Mouse (Mus musculus) thymus, adult 2 months (tissue): ENCODE data around the gene Rad50. TPM values are rescaled to one million over a fixed set of nuclear protein-coding genes. Genes with fewer than 3 reads are reported as not detected.

Source experiments
- DNase-seq: peaks from one replicate; pipeline ENCODE4 v3.0.0; 2021
- H3K27ac ChIP-seq: fragments of 200-500 bp; 2 replicates; pipeline ENCODE4 v1.5.1; 2012; ENCODE audit warnings: low read length, control low read depth; ENCODE audit not compliant: control insufficient read depth, insufficient read depth
- H3K27me3 ChIP-seq: fragments of 200-500 bp; 2 replicates; pipeline ENCODE4 v1.6.1; 2012; ENCODE audit warnings: mild to moderate bottlenecking, low read length, moderate library complexity, mixed read lengths; ENCODE audit not compliant: control insufficient read depth, insufficient read depth
- H3K36me3 ChIP-seq: fragments of 200-500 bp; 2 replicates; pipeline ENCODE4 v1.6.1; 2012; ENCODE audit warnings: mild to moderate bottlenecking, low read length, moderate library complexity; ENCODE audit not compliant: control insufficient read depth, insufficient read depth
- H3K4me1 ChIP-seq: fragments of 200-500 bp; replicated peaks from 2 replicates; pipeline ENCODE4 v1.6.1; 2012; ENCODE audit warnings: low read length; ENCODE audit not compliant: control insufficient read depth, insufficient read depth
- H3K4me3 ChIP-seq: fragments of 200-500 bp; 2 replicates; pipeline ENCODE4 v1.5.1; 2012; ENCODE audit warnings: mild to moderate bottlenecking, low read length, control low read depth, moderate library complexity; ENCODE audit not compliant: control insufficient read depth, insufficient read depth
- CTCF ChIP-seq: fragments of 200-500 bp; IDR thresholded peaks from 2 replicates; pipeline ENCODE4 v1.5.1; 2012; ENCODE audit warnings: mild to moderate bottlenecking, control low read depth, low read length, moderate library complexity, borderline replicate concordance; ENCODE audit not compliant: control insufficient read depth, poor library complexity, insufficient read depth; ENCODE audit errors: extremely low read depth
- POLR2A ChIP-seq: fragments of 200-500 bp; IDR thresholded peaks from 2 replicates; pipeline ENCODE4 v1.6.1; 2012; ENCODE audit warnings: mild to moderate bottlenecking, low read length, control low read depth, moderate library complexity; ENCODE audit not compliant: control insufficient read depth, poor library complexity, insufficient read depth; ENCODE audit errors: extremely low read depth
- WGBS: fragments of 180-500 bp; shearing (Covaris S2); methylation state at CpG from one replicate; pipeline ENCODE4 v1.1.7; 2018; 5-methylcytosine and 5-hydroxymethylcytosine counted together
- polyA plus RNA-seq: library from polyadenylated mRNA; depleted of rRNA; stranded (reverse); fragments of >200 nt; gene quantifications from 2 replicates; pipeline ENCODE4 v1.2.3, GENCODE M21; 2012

Rad50 gene
- polyA plus RNA-seq, 1 experiment: 8.3 TPM

- H3K27me3 ChIP-seq: no peaks in the 10 kb centered on the region
These were observed 88.4 kb downstream of the Rad50 start, which contains the start of gene Il4 for GRCm38 (mm10) chr11:53618619-53619198. Il4 (minus strand) TSS chr11:53618669.

DNA sequence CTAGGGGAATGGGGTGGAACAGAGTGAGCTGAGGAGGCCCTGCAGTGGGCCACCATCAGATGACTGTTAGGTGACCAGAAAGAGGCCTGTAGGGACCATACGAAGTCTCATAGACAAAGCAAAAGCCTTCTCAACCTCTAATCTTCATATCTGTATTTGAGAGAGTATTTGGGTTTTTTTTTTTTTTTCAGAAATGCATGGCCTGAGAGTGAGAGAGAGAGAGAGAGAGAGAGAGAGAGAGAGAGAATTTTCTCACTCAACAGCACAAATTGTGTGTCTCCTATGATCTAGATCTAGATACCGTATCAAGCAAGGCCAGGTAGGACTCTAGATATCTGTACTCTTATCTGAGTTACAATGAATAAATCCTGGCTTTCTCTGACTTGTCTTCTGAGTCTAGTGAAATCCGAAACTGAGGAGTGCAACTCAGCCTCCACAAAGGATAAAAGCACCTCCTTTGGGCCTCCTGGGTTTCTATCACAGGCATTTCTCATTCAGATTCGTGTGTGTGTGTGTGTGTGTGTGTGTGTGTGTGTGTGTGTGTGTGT lies 89.5 kb downstream of the Rad50 start:
- no peak for TF ChIP-seq POLR2A
- TF ChIP-seq CTCF: no peak
- Histone ChIP-seq H3K36me3 (no peaks in the 10 kb centered on the region), H3K4me1 (no peaks in the 10 kb centered on the region), H3K4me3 (no peak overlapping the region), H3K27ac (no peak overlapping the region), H3K27me3 (no peaks in the 10 kb centered on the region)
- no peak for DNase-seq
- WGBS: 84% methylated on average over 4 of the region's 4 CpGs

More at GRCm38 (mm10) chr11:53618619-53619198, 88.4 kb downstream of the Rad50 start, which contains the start of gene Il4:
- Histone ChIP-seq H3K4me3 (no peak within 1 kb of the TSS), H3K4me1 (no peaks in the 10 kb centered on the region), H3K27ac (no peak within 1 kb of the TSS), H3K36me3 (no peaks in the 10 kb centered on the region)
- TF ChIP-seq CTCF (no peak), POLR2A (no peak)
- WGBS: 67% methylated on average over 7 of the region's 7 CpGs
- DNase-seq: no peak

DNA sequence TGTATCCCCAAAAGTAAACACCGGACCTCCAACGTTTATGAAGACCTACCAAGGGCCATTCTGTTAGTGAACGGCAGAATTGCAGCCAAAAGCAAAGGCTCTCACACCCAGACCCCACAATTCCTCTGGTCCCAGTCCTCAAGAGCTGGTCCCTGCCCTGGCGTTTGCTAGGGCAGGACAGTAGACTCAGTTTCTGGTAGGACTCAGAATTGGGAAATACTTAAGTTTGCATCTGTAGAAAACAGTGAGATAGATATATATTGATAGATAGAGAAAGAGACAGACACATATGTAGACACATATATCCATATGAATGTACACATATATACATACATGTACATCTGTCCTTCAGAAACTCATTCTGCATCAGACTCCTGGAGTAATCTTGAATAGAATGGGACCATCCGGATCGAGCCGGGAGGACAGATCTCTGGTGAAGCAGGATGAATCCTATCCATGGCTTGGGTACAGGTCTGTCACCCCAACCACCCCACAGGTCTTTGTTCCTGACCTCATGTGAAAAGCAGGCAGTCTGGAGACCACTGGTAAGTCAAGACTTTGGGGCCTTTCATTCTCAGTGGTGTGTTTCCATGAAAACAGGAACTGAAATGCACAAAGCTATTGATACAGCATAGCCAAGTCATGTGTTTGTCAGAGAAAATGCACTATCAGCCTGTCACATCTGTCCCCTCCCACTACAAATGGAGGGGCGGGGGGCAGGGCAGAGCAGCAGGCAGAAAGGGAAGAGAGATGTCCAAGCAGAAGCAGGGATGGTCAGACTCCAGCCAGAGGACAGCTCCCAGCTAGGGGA lies 90.2 kb downstream of the Rad50 start:
- no peaks in the 10 kb centered on the region for H3K27me3 ChIP-seq
- H3K27ac ChIP-seq: no peak overlapping the region
- DNase-seq: no peak
- H3K4me3 ChIP-seq: no peak overlapping the region
- H3K4me1 ChIP-seq: no peaks in the 10 kb centered on the region
- TF ChIP-seq CTCF: no peak
- TF ChIP-seq POLR2A: no peak
- H3K36me3 ChIP-seq: no peaks in the 10 kb centered on the region
- 85% methylated on average over 8 of the region's 8 CpGs for WGBS

DNA sequence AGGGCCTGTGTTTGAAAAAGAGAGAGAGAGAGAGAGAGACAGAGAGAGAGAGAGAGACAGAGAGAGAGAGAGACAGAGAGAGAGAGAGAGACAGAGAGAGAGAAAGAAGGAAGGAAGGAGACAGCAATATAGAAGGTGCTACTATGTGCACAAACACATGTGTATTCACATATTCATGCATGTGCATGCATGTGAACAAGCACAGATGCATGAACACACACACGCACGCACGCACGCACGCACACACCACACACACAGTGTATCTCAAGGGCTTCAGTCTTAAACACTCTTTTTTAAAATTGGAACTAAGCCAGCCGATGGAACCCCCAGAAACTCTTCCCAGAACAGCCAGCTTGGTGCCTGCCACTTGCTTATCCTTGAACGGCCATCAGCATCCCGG lies 91.5 kb downstream of the Rad50 start:
- Histone ChIP-seq H3K27ac (no peak overlapping the region), H3K27me3 (no peaks in the 10 kb centered on the region), H3K4me3 (no peak overlapping the region), H3K4me1 (no peaks in the 10 kb centered on the region), H3K36me3 (no peaks in the 10 kb centered on the region)
- WGBS: 95% methylated on average over 8 of the region's 8 CpGs
- DNase-seq: no peak
- TF ChIP-seq POLR2A (no peak), CTCF (no peak)

GRCm38 (mm10) chr11:53615172-53615571 lies 91.9 kb downstream of the Rad50 start:
- TF ChIP-seq POLR2A: no peak
- no peak for TF ChIP-seq CTCF
- Histone ChIP-seq H3K4me3 (no peak overlapping the region), H3K4me1 (no peaks in the 10 kb centered on the region), H3K36me3 (no peaks in the 10 kb centered on the region), H3K27me3 (no peaks in the 10 kb centered on the region), H3K27ac (no peak overlapping the region)
- 86% methylated on average over 6 of the region's 6 CpGs for WGBS
- no peak for DNase-seq

DNA sequence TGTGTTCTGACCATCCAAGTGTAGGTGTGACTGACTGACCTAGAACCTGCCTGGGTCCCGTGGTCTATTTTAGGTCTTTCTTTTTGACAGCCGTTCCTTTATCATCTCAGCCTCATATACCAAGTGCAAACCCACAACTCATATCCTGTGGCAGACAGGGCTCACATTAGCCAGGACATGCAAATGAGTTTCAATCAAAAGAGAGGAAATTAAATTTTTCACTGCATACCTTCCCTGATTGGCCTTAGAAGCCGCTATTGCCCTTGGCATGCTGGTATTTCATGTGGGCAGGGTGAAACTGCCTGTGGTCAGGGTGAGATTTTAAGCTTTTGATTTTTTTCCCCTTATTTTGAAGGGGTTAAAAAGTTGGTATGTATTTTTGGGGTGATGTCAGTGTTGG lies 97.4 kb downstream of the Rad50 start:
- Histone ChIP-seq H3K27ac (no peak overlapping the region), H3K4me3 (no peak overlapping the region), H3K4me1 (peaks cover 5% of the 10 kb centered on the region; the same call in 1 of the 2 replicates), H3K36me3 (no peaks in the 10 kb centered on the region), H3K27me3 (no peaks in the 10 kb centered on the region)
- WGBS: 3% methylated on average over 3 of the region's 3 CpGs
- TF ChIP-seq POLR2A: no peak
- DNase-seq: no peak
